Mouse (Mus musculus) intestine, embryonic 14.5 days (tissue): ENCODE measurements around the gene Atad3a. TPM values are rescaled to one million over a fixed set of nuclear protein-coding genes. Genes with fewer than 3 reads are reported as not detected.
A peak's percentile ranks its signal among the peaks of the same experiment; 100 is the strongest.
"Not testable (repeated sequence)": the region's sequence is repeated elsewhere in the genome, so short reads cannot be mapped to it uniquely, and the experiment has no call there.

Source experiments
- ATAC-seq: fragments of 200-750 bp; cut with Nextera tagmentation; replicated peaks from 2 replicates; pipeline ENCODE4 v1.8.0; 2017; ENCODE audit warnings: low read depth, moderate number of reproducible peaks, moderate TSS enrichment, moderate library complexity; ENCODE audit not compliant: low FRiP score, low TSS enrichment
- DNase-seq: peaks from one replicate; pipeline ENCODE4 v3.0.0-alpha.2; 2018; ENCODE audit warnings: low spot score
- H3K27ac ChIP-seq: fragments of 300-500 bp; sonication (generic); 2 replicates; pipeline ENCODE4 v1.5.1; 2014; ENCODE audit warnings: low read depth, mild to moderate bottlenecking, control low read depth
- H3K27me3 ChIP-seq: fragments of 300-500 bp; sonication (generic); replicated peaks from 2 replicates; pipeline ENCODE4 v1.6.1; 2014; ENCODE audit warnings: low read length, control low read depth; ENCODE audit not compliant: control insufficient read depth, insufficient read depth
- H3K36me3 ChIP-seq: fragments of 300-500 bp; sonication (generic); 2 replicates; pipeline ENCODE4 v1.6.1; 2014; ENCODE audit warnings: low read length, control low read depth; ENCODE audit not compliant: control insufficient read depth, insufficient read depth
- H3K4me1 ChIP-seq: fragments of 300-500 bp; sonication (generic); replicated peaks from 2 replicates; pipeline ENCODE4 v1.6.1; 2014; ENCODE audit warnings: low read length, control low read depth, mixed read lengths; ENCODE audit not compliant: control insufficient read depth, insufficient read depth
- H3K4me2 ChIP-seq: fragments of 300-500 bp; sonication (generic); 2 replicates; pipeline ENCODE4 v1.6.1; 2014; ENCODE audit warnings: low read length
- H3K4me3 ChIP-seq: fragments of 300-500 bp; sonication (generic); 2 replicates; pipeline ENCODE4 v1.5.1; 2014; ENCODE audit warnings: low read depth, low read length, control low read depth, mixed read lengths
- H3K9ac ChIP-seq: fragments of 300-500 bp; sonication (generic); 2 replicates; pipeline ENCODE4 v1.6.1; 2014; ENCODE audit warnings: mild to moderate bottlenecking, low read length
- H3K9me3 ChIP-seq: fragments of 300-500 bp; sonication (generic); 2 replicates; pipeline ENCODE4 v1.6.1; 2016; ENCODE audit warnings: low read length, control low read depth; ENCODE audit not compliant: control insufficient read depth
- WGBS: fragments of 180-500 bp; shearing (Covaris S2); extraction: QIAGEN DNeasy Blood & Tissue Kit; methylation state at CpG from one replicate; pipeline ENCODE4 v1.1.7; 2014; 5-methylcytosine and 5-hydroxymethylcytosine counted together
- polyA plus RNA-seq: library from polyadenylated mRNA; unstranded; fragments of >200 nt; fragmentation: Nextera tagmentation; extraction: Ambion mirVana; gene quantifications from 2 replicates; pipeline ENCODE4 v1.2.1, GENCODE M21; 2014

The Atad3a gene
- polyA plus RNA-seq, 1 experiment from 2014 or later: 136 TPM

DNA sequence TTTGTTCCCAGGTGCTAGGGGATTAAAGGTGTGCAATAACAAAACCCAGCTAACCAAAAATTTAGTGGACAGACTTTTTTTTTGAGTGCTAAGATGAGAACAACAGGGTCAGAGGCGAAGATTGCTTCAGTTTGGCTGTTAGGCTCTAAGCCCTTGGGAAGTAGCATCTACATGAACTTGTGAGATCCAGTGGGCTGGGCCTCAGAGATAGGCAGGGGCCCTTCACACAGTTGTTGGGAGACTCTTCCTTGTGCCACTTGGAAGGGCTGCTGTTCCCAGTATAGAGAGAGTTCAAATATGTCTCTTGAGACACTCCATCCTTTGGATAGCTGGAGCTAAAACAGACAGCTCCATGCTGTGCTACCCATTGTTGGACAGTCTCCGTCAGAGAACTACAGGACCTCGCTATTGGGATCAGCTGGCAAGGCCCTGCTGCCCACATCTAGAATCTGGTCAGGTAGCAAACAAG is 29.2 kb upstream of the Atad3a start, which contains the start of gene Ankrd65:
Gene Ankrd65 (plus strand): TSS at position 419 of the 469 bp plus-strand sequence.
- no peak within 1 kb of the TSS for H3K4me2 ChIP-seq

DNA sequence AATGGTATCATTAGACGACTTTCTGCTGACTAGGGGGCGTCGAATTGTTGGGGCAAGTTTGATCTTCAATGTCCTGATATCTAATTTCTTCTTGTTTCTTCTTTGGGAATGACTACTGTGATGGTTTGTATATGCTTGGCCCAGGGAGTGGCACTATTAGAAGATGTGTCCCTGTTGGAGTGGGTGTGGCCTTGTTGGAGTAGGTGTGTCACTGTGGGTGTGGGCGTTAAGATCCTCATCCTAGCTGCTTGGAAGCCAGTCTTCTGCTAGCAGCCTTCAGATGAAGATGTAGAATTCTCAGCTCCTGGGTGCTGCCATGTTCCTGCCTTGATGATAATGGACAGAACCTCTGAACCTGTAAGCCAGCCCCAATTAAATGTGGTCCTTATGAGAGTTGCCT is 27.9 kb upstream of the Atad3a start:
- not testable (repeated sequence) for H3K27me3 ChIP-seq, H3K27ac ChIP-seq, H3K4me2 ChIP-seq, H3K9me3 ChIP-seq, H3K9ac ChIP-seq, H3K4me3 ChIP-seq, H3K36me3 ChIP-seq, ATAC-seq, DNase-seq, H3K4me1 ChIP-seq
- 80% methylated on average over 4 of the region's 4 CpGs for WGBS

More for the DNA sequence above, 29.2 kb upstream of the Atad3a start, which contains the start of gene Ankrd65:
- H3K9me3 ChIP-seq: no peaks in the 10 kb centered on the region
- no peaks in the 10 kb centered on the region for H3K4me1 ChIP-seq
- DNase-seq: no peak
- H3K36me3 ChIP-seq: no peaks in the 10 kb centered on the region
- H3K9ac ChIP-seq: no peak within 1 kb of the TSS
- no peak for ATAC-seq
- 82% methylated on average over 3 of the region's 3 CpGs for WGBS
- H3K27me3 ChIP-seq: no peaks in the 10 kb centered on the region
- H3K27ac ChIP-seq: no peak within 1 kb of the TSS
- H3K4me3 ChIP-seq: no peak within 1 kb of the TSS

DNA sequence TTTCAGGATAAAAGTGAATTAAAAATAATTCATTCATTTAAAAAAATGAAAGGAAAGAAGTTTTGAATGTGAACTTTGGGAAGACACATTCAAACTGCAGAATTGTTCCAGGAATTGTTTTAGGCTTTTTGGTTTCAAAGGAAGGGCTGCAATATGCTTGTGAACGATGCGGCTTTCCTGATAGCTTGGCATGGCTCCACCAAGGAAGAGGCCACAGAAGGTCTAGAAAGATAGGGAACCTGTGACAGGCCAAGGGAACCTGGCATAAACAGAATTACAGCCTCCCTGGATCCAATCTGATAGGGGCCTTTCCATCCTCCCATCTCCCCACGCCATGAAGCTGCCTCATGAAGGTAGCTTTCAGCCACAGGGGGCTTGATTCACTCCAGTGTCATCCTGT is 27.4 kb upstream of the Atad3a start:
- Histone ChIP-seq H3K36me3 (no peaks in the 10 kb centered on the region), H3K27me3 (no peaks in the 10 kb centered on the region), H3K4me2 (no peak overlapping the region), H3K9me3 (no peaks in the 10 kb centered on the region), H3K9ac (no peak overlapping the region), H3K27ac (no peak overlapping the region), H3K4me3 (no peak overlapping the region), H3K4me1 (peaks cover 6% of the 10 kb centered on the region)
- no peak for DNase-seq
- 67% methylated on average over 3 of the region's 3 CpGs for WGBS
- ATAC-seq: no peak

GRCm38 (mm10) chr4:155785819-155786218 is 24.9 kb upstream of the Atad3a start, which contains the start of gene Tmem88b:
Gene Tmem88b (minus strand): TSS chr4:155785874.
- peak within 1 kb of the TSS; percentile 71; the same call in 1 of the 2 replicates for H3K4me3 ChIP-seq
- H3K36me3 ChIP-seq: no peaks in the 10 kb centered on the region
- no peak for ATAC-seq
- no peaks in the 10 kb centered on the region for H3K27me3 ChIP-seq
- H3K9ac ChIP-seq: peak within 1 kb of the TSS; percentile 74
- peaks cover 11% of the 10 kb centered on the region for H3K4me1 ChIP-seq
- H3K4me2 ChIP-seq: peak within 1 kb of the TSS; percentile 71
- no peaks in the 10 kb centered on the region for H3K9me3 ChIP-seq
- WGBS: 65% methylated on average over 5 of the region's 5 CpGs
- no peak for DNase-seq
- H3K27ac ChIP-seq: no peak within 1 kb of the TSS

DNA sequence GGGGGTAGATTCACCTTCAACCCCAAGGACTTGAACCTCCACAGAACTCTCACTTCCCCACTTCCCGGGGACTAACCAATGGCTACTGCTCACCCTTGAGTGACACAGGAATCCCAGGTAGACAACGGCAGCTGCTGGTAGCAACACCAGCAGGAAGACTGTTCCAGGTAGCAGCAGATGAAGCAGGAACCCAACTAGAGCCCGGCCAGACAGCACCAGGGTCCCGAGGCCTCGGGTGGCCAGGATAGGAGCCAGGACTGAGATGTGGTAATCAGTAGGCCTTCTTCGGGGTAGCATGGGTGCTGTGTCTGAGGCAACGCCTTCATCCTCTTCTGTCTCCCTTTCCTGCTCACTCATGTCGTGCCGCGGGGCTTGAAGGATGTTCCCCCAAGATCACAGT is 24.4 kb upstream of the Atad3a start:
- Histone ChIP-seq H3K36me3 (no peaks in the 10 kb centered on the region), H3K4me2 (no peak overlapping the region), H3K4me3 (no peak overlapping the region), H3K9ac (no peak overlapping the region), H3K4me1 (peaks cover 13% of the 10 kb centered on the region), H3K27ac (no peak overlapping the region), H3K9me3 (no peaks in the 10 kb centered on the region), H3K27me3 (no peaks in the 10 kb centered on the region)
- WGBS: 82% methylated on average over 10 of the region's 10 CpGs
- no peak for DNase-seq
- no peak for ATAC-seq

GRCm38 (mm10) chr4:155784081-155784701 is 23.3 kb upstream of the Atad3a start:
- peak overlapping the region; percentile 71 for H3K4me2 ChIP-seq
- H3K36me3 ChIP-seq: no peaks in the 10 kb centered on the region
- H3K9me3 ChIP-seq: no peaks in the 10 kb centered on the region
- H3K27me3 ChIP-seq: no peaks in the 10 kb centered on the region
- peak overlapping the region; percentile 71 for H3K4me3 ChIP-seq
- under 1% methylated on average over 52 of the region's 52 CpGs for whole genome bisulfite sequencing
- peak overlapping the region; percentile 74 for H3K9ac ChIP-seq
- peak overlapping the region; percentile 85 for H3K27ac ChIP-seq
- ATAC-seq: peak; percentile 84
- peaks cover 13% of the 10 kb centered on the region for H3K4me1 ChIP-seq
- DNase-seq: peak; percentile 94

DNA sequence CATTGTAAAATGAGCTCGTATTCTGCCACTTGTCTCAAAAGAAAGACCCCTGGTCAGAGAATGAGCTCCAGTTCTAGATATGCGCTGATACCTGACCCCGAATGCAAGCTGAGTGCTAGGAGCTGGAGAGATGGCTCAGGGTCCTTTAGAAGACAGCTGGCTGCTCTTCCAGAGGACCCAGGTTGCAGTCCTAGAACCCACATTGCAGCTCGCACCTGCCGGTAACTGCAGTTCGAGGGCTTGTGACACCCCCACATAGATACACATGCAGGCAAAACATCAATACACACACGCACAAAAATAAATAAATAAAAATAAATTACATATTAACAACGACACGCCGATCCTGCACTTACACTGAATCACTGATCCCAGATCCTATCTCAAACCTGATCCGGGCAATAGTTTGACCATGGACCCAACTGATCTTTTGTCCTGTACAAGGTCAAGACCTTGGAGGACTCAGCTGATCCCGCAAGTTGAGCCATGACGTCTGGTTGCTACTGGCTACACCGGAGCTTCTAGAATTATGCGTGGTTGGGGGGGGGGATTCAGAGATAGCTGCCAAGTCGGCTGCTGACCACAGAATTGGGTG is 22.7 kb upstream of the Atad3a start:
- H3K4me2 ChIP-seq: peak overlapping the region; percentile 71
- 38% methylated on average over 16 of the region's 16 CpGs for WGBS

DNA sequence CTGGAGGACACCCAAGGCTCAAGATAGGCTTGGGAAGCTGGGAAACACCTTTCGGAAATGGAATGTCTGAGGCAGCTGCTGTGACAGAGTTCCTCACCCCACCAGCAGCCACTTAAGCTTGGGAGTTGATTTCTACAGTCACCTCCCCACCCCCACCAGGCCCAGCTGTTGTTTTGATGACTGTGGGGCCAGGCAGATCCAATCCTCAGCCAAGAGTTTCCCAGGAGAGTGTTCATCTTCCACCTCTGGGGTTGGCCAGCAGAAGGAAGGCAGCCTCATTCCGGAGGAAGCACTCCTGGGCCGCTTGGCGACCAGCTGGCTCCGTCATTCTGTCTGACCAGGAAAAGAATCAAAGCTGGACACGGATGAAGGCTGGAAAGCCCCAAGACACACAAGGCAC is 20.0 kb upstream of the Atad3a start:
- Histone ChIP-seq H3K9me3 (no peaks in the 10 kb centered on the region), H3K4me1 (peaks cover 13% of the 10 kb centered on the region), H3K9ac (0 out of 2 replicates have a peak overlapping the region, but pooled peaks have one; percentile 10), H3K27ac (peak overlapping the region; percentile 61; the same call in 1 of the 2 replicates), H3K4me3 (no peak overlapping the region), H3K4me2 (no peak overlapping the region; the same call in 1 of the 2 replicates), H3K27me3 (no peaks in the 10 kb centered on the region), H3K36me3 (no peaks in the 10 kb centered on the region)
- no peak for DNase-seq
- no peak for ATAC-seq
- 25% methylated on average over 6 of the region's 6 CpGs for WGBS

More for the DNA sequence above, 22.7 kb upstream of the Atad3a start:
- ATAC-seq: no peak
- Histone ChIP-seq H3K9ac (peak overlapping the region; percentile 74), H3K4me3 (peak overlapping the region; percentile 71), H3K9me3 (no peaks in the 10 kb centered on the region), H3K36me3 (no peaks in the 10 kb centered on the region), H3K27ac (peak overlapping the region; percentile 85; the same call in 1 of the 2 replicates), H3K4me1 (peaks cover 13% of the 10 kb centered on the region), H3K27me3 (no peaks in the 10 kb centered on the region)
- DNase-seq: no peak
